Mouse (Mus musculus) spleen, postnatal 14 days (tissue): ENCODE data around the gene Cdk6.
"Not testable (repeated sequence)": the region's sequence is repeated elsewhere in the genome, so short reads cannot be mapped to it uniquely, and the experiment has no call there.

Source experiments
- DNase-seq, 2 experiments: peaks; one replicate each; pipeline ENCODE4 v3.0.0; 2021 to 2022; ENCODE audit warnings: low spot score in 2 of 2

Cdk6 gene

DNA sequence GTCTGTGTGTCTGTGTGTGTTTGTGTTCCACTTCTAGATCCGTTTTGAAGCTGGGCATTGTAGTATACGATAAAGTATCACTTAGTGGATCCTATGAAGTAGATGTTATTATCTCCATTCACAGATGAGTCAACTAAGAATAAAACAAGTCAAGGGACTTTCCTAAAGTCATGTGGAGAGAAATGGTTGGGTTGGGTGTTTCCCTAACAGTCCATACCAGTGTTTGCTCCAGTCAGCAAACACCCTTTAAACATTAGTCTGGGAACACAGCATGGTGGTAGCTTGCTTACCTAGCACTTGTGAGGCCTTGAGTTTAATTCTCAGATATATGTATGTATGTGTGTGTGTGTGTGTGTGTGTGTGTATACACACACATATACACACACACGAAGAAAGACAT lies 168.2 kb downstream of the Cdk6 start:
- DNase-seq: no peak

GRCm38 (mm10) chr5:3511097-3511795 lies 170.0 kb downstream of the Cdk6 start:
- DNase-seq: no peak

DNA sequence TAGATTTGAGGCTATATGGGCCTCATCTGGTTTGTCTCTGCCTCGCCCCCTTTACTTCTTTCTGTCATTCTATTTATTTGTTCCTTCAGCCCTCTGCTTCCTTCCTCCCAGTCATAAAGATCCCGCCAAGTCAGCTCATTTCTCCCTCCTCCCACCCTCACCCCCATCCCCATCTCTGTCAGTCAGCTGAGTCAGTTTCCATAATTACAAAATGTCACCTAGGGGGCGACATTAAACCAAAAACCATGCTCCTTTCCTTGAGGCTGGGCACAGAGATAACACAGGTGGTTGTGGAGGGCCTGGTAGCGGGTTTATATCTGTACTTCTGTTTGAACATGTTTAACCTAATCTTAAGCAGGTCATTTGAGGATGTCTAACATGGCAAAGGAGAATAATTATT lies 171.3 kb downstream of the Cdk6 start:
- no peak for DNase-seq

DNA sequence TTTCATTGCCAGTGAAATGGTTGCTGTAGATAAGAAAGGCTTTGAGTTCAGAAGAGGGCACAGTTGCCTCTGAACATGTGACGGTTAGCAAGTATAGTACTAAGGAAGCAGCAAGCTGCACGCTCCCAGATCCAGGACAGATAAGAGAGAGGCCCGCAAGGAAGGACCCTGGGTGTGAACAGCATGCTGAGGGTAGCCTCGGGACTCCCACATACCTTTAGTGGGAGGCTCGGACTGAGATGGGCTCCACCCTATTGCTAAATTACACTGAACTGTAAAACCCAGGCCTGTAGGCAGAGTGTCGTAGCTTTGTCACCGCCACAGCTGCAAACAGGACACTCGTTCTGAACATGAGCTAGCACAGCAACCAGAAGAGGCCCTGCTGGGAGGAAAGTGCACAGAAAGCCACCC lies 173.6 kb downstream of the Cdk6 start:
- DNase-seq: no peak

- no peak for DNase-seq
Measured at GRCm38 (mm10) chr5:3515477-3515876, 174.2 kb downstream of the Cdk6 start.

GRCm38 (mm10) chr5:3516481-3517075 lies 175.3 kb downstream of the Cdk6 start:
- no peak for DNase-seq

- no peak for DNase-seq
Measured at GRCm38 (mm10) chr5:3520493-3521359, 179.4 kb downstream of the Cdk6 start.

GRCm38 (mm10) chr5:3521741-3522140 lies 180.5 kb downstream of the Cdk6 start:
- DNase-seq: no peak

DNA sequence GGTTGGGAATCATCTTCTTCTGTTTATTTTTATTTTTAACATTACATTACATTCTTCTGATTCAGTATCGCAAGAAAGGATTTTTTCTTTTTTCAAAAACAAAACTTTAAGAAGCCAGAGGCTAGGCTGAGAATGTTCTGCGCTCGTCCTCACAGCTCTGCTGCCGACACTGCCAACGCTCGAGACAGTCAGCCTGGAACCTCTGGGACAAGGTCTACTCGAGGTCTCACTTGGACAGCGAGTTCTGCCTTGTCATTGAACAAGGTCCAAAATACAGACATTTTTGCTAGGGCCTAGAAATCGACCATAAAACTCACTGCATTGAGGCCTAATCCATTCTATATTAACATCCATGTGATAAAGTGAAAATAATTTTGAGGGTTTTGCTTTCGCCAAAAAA lies 181.5 kb downstream of the Cdk6 start:
- DNase-seq: no peak

DNA sequence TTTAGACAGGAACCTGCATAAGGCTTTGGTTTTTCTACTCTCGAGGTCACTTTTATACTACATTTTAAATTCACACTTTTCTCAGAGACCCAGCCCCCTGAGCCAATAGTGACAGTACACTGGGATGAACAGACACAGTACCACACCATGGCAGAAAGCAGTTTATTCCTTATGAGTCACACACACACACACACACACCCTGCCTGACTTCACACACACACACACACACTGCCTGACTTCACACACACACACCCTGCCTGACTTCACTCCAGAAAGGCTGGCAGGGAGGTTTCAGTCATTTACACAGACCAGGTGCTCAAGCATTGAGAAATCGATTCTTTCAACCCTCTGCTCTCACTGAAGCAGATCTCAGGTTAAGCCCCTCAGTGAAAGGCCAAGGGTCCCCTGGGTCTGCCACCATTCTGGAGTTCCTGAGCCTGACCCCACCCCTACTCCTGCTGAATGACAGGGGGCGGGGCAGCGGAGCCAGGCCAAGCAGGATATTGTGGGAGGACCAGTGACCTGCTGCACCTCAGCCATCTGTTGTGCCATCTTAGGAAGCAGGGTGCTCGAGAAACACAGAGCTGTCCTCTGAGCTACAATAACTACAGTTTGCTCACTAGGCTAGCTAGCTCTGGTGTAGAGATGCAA lies 185.9 kb downstream of the Cdk6 start:
- DNase-seq: no peak

DNA sequence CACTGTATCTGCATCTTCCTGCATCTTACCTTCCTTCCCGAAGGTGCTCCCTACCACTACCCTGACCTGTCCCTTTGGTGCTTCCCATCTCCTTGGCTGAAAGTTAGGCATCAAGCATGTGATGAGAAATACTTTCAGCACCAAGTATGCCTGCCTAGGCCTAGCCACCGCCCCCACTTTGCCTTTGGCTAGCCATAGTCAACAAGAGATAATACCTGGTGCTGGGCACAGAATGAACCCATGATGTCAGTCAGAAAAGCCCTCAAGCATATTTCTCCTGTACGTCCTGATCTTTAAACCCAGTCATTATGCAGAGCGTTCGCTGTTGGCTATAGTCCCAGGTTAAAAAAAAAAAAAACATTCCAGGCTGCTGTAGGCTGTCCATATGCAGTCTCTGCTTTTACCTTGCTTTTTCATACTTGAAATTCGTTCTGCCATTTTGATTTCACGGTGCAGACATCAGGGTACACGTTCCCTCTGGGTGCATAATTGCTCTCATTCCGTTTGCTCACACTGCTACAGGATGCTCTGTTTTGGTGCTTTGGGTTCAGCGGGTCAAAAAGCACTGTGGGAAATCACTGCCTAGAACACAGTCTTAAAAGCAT lies 188.4 kb downstream of the Cdk6 start:
- DNase-seq: no peak

DNA sequence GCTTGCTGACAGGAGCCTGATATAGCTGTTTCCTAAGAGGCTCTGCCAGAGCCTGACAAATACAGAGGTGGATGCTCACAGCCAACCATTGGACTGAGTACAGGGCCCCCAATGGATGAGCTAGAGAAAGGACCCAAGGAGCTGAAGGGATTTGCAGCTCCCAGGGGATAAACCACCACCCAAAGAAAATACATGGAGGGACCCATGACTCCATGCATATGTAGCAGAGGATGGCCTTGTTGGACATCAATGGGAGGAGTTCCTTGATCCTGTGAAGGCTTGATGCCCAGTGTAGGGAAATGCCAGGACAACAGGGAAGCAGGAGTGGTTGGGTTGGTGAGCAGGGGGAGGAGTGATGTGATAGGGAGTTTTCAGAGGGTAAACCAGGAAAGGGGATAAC lies 190.8 kb downstream of the Cdk6 start:
- DNase-seq: not testable (repeated sequence)

DNA sequence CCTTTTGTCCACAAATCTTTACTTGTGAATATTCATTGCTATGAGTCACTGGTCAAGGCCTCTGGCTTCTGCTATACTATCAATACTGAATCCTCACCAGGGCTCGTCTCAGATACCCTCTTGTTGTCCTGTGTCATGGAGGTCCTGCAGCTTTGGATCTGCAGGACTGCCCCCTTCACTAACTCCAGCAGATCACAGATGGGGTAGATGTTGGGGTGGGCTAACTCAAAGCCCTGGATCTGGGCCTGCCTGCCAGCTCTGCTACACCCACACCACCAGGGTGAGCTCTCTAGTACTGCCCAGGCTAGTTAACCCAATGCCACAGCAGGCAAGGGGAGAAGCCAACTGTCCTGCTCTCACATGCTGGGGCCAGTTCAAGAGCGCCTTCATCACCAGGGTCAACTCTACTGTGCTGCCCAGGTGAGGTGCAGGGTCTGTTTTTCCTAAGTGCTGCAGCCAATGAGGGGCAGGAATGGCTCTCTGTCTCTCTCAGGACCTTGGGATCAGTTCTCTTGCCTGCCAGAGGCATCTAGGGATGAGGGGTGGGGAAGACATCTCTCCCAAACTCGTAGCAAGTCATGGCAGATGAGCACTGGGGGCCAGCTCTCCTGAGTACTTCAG lies 195.4 kb downstream of the Cdk6 start:
- no peak for DNase-seq

DNA sequence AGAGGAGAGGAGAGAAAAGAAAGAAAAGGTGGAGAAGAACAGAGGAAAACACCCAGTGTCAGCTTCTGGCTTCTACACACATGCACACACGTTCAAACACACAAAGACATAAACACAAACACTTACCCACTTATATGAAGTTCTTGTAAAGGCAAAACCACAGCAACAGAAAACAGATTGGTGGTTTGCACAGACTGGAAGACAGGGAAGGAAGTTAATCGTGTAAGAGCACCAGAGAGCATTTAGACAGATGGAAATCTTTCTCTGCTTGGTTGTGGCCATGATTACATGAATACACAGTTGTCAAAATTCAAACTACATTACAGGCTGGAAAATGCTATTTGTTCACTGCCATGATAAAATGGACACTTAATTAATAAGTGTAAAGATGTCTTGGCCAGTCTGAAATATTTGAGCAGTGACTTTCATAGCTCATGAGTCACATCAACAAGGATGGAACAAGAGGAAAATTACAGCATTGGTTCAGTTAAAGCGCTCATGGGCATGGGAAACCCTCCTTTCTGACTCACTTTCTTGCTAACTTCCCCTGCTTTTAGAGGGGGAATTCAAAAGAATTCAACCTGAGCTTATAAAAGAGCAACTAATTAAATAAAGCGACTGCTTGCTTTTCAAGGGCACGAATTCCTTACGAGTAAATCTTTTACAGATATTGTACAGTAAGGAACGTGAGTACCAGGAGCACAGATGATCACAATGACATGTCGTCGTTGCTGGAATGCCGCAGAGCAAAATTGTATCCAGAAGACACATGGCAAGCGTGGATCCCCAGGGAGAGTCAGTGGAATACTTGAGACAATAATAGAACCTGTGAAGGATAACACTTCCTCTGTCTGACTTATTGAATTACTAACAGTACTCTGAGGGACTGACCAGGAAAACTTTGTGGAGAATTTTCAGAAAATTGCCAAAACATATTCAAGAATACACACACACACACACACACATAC lies 197.5 kb downstream of the Cdk6 start:
- no peak for DNase-seq

GRCm38 (mm10) chr5:3541871-3542270 lies 200.6 kb downstream of the Cdk6 start:
- no peak for DNase-seq

GRCm38 (mm10) chr5:3543629-3544479 lies 202.6 kb downstream of the Cdk6 start, which contains the start of gene Fam133b:
Gene Fam133b, plus strand, starts transcription at chr5:3543833.
- DNase-seq: peak; percentile 94 to 99

DNA sequence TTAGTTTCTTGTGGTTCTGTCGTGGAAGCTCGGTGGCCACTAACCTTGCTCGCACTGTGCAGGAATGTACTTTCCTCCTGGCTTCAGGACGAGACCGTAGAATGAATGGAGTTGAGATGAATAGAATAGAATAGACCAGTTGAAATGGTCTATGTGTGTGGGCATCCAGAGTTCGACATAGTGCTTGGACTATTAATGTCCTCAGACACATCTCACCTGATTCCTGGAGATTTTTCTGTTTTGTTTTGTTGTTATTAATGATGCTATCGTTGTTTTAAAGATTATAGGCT lies 203.1 kb downstream of the Cdk6 start:
- DNase-seq: no peak

- no peak for DNase-seq
Measured at GRCm38 (mm10) chr5:3546226-3546625, 204.9 kb downstream of the Cdk6 start.

GRCm38 (mm10) chr5:3551481-3551880 lies 210.2 kb downstream of the Cdk6 start:
- DNase-seq: no peak
